Mouse (Mus musculus) heart, adult 2 months (tissue): ENCODE data around the gene Hoxd8. TPM values are rescaled to one million over a fixed set of nuclear protein-coding genes. Genes with fewer than 3 reads are reported as not detected.

ENCODE experiments used
- DNase-seq, 2 experiments: peaks; one replicate each; pipeline ENCODE4 v3.0.0; 2021
- H3K27ac ChIP-seq: fragments of 200-600 bp; 2 replicates; pipeline ENCODE4 v1.8.1; 2022
- H3K27me3 ChIP-seq: fragments of 200-500 bp; 2 replicates; pipeline ENCODE4 v1.6.1; 2012; ENCODE audit warnings: mild to moderate bottlenecking, low read length, inconsistent platforms, mixed read lengths; ENCODE audit not compliant: control insufficient read depth, insufficient read depth
- H3K36me3 ChIP-seq: fragments of 200-500 bp; 2 replicates; pipeline ENCODE4 v1.6.1; 2012; ENCODE audit warnings: low read length, inconsistent platforms; ENCODE audit not compliant: control insufficient read depth, insufficient read depth
- H3K4me1 ChIP-seq: fragments of 200-500 bp; 2 replicates; pipeline ENCODE4 v1.6.1; 2011; ENCODE audit warnings: low read length; ENCODE audit not compliant: control insufficient read depth, insufficient read depth
- H3K4me3 ChIP-seq: fragments of 200-600 bp; 2 replicates; pipeline ENCODE4 v1.8.1; 2022
- H3K79me2 ChIP-seq: fragments of 200-500 bp; replicated peaks from 2 replicates; pipeline ENCODE4 v1.6.1; 2012; ENCODE audit warnings: mild to moderate bottlenecking, inconsistent platforms, low read length, moderate library complexity, mixed read lengths; ENCODE audit not compliant: control insufficient read depth, insufficient read depth
- H3K9ac ChIP-seq: fragments of 200-500 bp; 2 replicates; pipeline ENCODE4 v1.6.1; 2012; ENCODE audit warnings: low read depth, mild to moderate bottlenecking, control low read depth, inconsistent platforms, low read length, mixed read lengths
- CTCF ChIP-seq: fragments of 200-600 bp; IDR thresholded peaks from 2 replicates; pipeline ENCODE4 v1.8.1; 2022; ENCODE audit warnings: antibody characterized with exemption, mild to moderate bottlenecking, moderate library complexity
- EP300 ChIP-seq: fragments of 200-500 bp; IDR thresholded peaks from 2 replicates; pipeline ENCODE4 v1.6.1; 2011; ENCODE audit warnings: low read depth, low read length, control low read depth; ENCODE audit not compliant: insufficient read depth
- POLR2A ChIP-seq: fragments of 200-500 bp; IDR thresholded peaks from 2 replicates; pipeline ENCODE4 v1.6.1; 2011; ENCODE audit warnings: mild to moderate bottlenecking, low read depth, low read length, control low read depth; ENCODE audit not compliant: insufficient read depth
- WGBS: fragments of 180-500 bp; shearing (Covaris S2); methylation state at CpG from one replicate; pipeline ENCODE4 v1.1.7; 2018; 5-methylcytosine and 5-hydroxymethylcytosine counted together
- intact Hi-C: fragments of 180-260 bp; cut with DNase I; formaldehyde crosslinking; loops from one replicate; pipeline ENCODE4 v1.15.1; 2025
- polyA plus RNA-seq: library from polyadenylated mRNA; depleted of rRNA; stranded (reverse); fragments of >200 nt; gene quantifications from 2 replicates; pipeline ENCODE4 v1.2.3, GENCODE M21; 2012
- total RNA-seq, 2 experiments: library from RNA; stranded (reverse); gene quantifications; 2 replicates each; pipeline ENCODE4 v1.2.3; 2021

The Hoxd8 gene
- total and polyA plus RNA-seq, 3 experiments = 0.59 to 1.0 (median 0.61) TPM

- DNase-seq = no peak
- Histone ChIP-seq H3K27ac (no peak overlapping the region), H3K36me3 (no peaks in the 10 kb centered on the region), H3K9ac (no peak overlapping the region), H3K79me2 (no peaks in the 10 kb centered on the region), H3K27me3 (peaks cover 28% of the 10 kb centered on the region), H3K4me3 (no peak overlapping the region), H3K4me1 (no peaks in the 10 kb centered on the region)
- intact Hi-C loops = no loop called here
- TF ChIP-seq EP300 = no peak
- WGBS = 6% methylated on average over 25 of the region's 25 CpGs
Measured at GRCm38 (mm10) chr2:74727640-74728302, 23.4 kb downstream of the Hoxd8 start.

- H3K27me3 ChIP-seq = peaks cover 25% of the 10 kb centered on the region
- no peaks in the 10 kb centered on the region for H3K4me1 ChIP-seq
- no peak overlapping the region for H3K27ac ChIP-seq
- no peak for TF ChIP-seq CTCF
- no peak for TF ChIP-seq EP300
- no peak for TF ChIP-seq POLR2A
- 24% methylated on average over 13 of the region's 13 CpGs for WGBS
- no peaks in the 10 kb centered on the region for H3K36me3 ChIP-seq
- no peak overlapping the region for H3K4me3 ChIP-seq
- intact Hi-C loops = no loop called here
- H3K9ac ChIP-seq = no peak overlapping the region
- no peak for DNase-seq
- no peaks in the 10 kb centered on the region for H3K79me2 ChIP-seq
Measured at GRCm38 (mm10) chr2:74728303-74728680, 23.9 kb downstream of the Hoxd8 start.

GRCm38 (mm10) chr2:74730331-74730730, 25.9 kb downstream of the Hoxd8 start:
- Histone ChIP-seq H3K4me1 (no peaks in the 10 kb centered on the region), H3K4me3 (no peak overlapping the region), H3K9ac (no peak overlapping the region), H3K27ac (no peak overlapping the region), H3K27me3 (peaks cover 35% of the 10 kb centered on the region), H3K79me2 (no peaks in the 10 kb centered on the region), H3K36me3 (no peaks in the 10 kb centered on the region)
- no peak for DNase-seq
- 25% methylated on average over 8 of the region's 8 CpGs for WGBS
- intact Hi-C loops = no loop called here
- TF ChIP-seq CTCF (no peak), EP300 (no peak), POLR2A (no peak)

DNA sequence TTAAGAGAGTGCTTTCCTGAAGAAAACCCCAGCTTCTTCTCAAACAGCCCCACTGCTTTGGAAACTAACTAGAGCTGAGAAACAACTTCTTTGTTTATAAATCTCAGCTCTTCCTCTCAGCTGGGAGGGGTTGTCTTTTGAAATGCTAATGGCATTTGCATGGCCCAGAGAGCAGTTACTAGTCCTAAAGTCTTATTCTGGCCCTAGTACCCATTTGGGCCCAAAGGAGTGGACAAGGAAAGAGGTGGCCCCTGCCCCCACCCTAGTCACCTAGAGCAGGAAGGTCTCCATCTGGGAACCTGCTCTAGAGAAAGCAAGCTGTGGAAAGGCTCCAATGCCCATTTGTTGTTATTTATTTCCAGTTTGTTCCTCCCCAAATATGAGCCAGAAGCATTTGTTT, 26.6 kb downstream of the Hoxd8 start:
- Histone ChIP-seq H3K27me3 (peaks cover 39% of the 10 kb centered on the region), H3K36me3 (no peaks in the 10 kb centered on the region), H3K79me2 (no peaks in the 10 kb centered on the region), H3K4me3 (no peak overlapping the region), H3K4me1 (no peaks in the 10 kb centered on the region), H3K9ac (no peak overlapping the region), H3K27ac (no peak overlapping the region)
- no peak for DNase-seq
- TF ChIP-seq EP300 (no peak), CTCF (no peak), POLR2A (no peak)
- intact Hi-C loops = no loop called here

GRCm38 (mm10) chr2:74731799-74732512, 27.5 kb downstream of the Hoxd8 start:
- H3K79me2 ChIP-seq = no peaks in the 10 kb centered on the region
- H3K4me3 ChIP-seq = no peak overlapping the region
- H3K27me3 ChIP-seq = peaks cover 40% of the 10 kb centered on the region
- TF ChIP-seq CTCF = no peak
- no peak for TF ChIP-seq EP300
- no peak for TF ChIP-seq POLR2A
- H3K4me1 ChIP-seq = no peaks in the 10 kb centered on the region
- DNase-seq = no peak
- WGBS = 12% methylated on average over 9 of the region's 9 CpGs
- H3K27ac ChIP-seq = no peak overlapping the region
- no peaks in the 10 kb centered on the region for H3K36me3 ChIP-seq
- no peak overlapping the region for H3K9ac ChIP-seq
- intact Hi-C loops = no loop called here

- no peak overlapping the region for H3K27ac ChIP-seq
- H3K4me1 ChIP-seq = no peaks in the 10 kb centered on the region
- H3K9ac ChIP-seq = no peak overlapping the region
- TF ChIP-seq POLR2A (no peak), EP300 (no peak), CTCF (no peak)
- intact Hi-C loops = no loop called here
- H3K27me3 ChIP-seq = peaks cover 37% of the 10 kb centered on the region
- no peak overlapping the region for H3K4me3 ChIP-seq
- no peaks in the 10 kb centered on the region for H3K36me3 ChIP-seq
- WGBS = 4% methylated on average over 52 of the region's 52 CpGs
- no peak for DNase-seq
- no peaks in the 10 kb centered on the region for H3K79me2 ChIP-seq
Measured at GRCm38 (mm10) chr2:74732513-74733316, 28.3 kb downstream of the Hoxd8 start.
